Mouse (Mus musculus) forebrain, embryonic 11.5 days (tissue): ENCODE measurements at regions not wholly inside any gene's neighbourhood (a gene's known extent, or its start where the extent isn't known, plus 50 kb on each side); places are given as distances from the start of the nearest gene placed in this dataset.

Experiments used
- ATAC-seq: fragments of 200-750 bp; cut with Nextera tagmentation; replicated peaks from 2 replicates; pipeline ENCODE4 v1.8.0; 2017; ENCODE audit warnings: moderate TSS enrichment; ENCODE audit not compliant: low FRiP score
- DNase-seq: peaks from one replicate; pipeline ENCODE4 v3.0.0-alpha.2; 2017; ENCODE audit warnings: low spot score
- H3K27ac ChIP-seq: fragments of 300-500 bp; sonication (generic); 2 replicates; pipeline ENCODE4 v1.5.1; 2014; ENCODE audit warnings: low read depth, low read length
- H3K27me3 ChIP-seq: fragments of 300-500 bp; sonication (generic); 2 replicates; pipeline ENCODE4 v1.6.1; 2014; ENCODE audit warnings: mild to moderate bottlenecking, low read length, mixed read lengths; ENCODE audit not compliant: control insufficient read depth, insufficient read depth
- H3K36me3 ChIP-seq: fragments of 300-500 bp; sonication (generic); 2 replicates; pipeline ENCODE4 v1.6.1; 2014; ENCODE audit warnings: mild to moderate bottlenecking, low read length, moderate library complexity, mixed read lengths; ENCODE audit not compliant: control insufficient read depth, insufficient read depth
- H3K4me1 ChIP-seq: fragments of 300-500 bp; sonication (generic); replicated peaks from 2 replicates; pipeline ENCODE4 v1.6.1; 2014; ENCODE audit warnings: low read length, mixed read lengths; ENCODE audit not compliant: control insufficient read depth, insufficient read depth
- H3K4me2 ChIP-seq: fragments of 300-500 bp; sonication (generic); 2 replicates; pipeline ENCODE4 v1.6.1; 2014; ENCODE audit warnings: low read depth, mild to moderate bottlenecking, low read length, moderate library complexity, mixed read lengths; ENCODE audit not compliant: severe bottlenecking
- H3K4me3 ChIP-seq: fragments of 300-500 bp; sonication (generic); 2 replicates; pipeline ENCODE4 v1.5.1; 2014; ENCODE audit warnings: low read depth, low read length
- H3K9ac ChIP-seq: fragments of 300-500 bp; sonication (generic); 2 replicates; pipeline ENCODE4 v1.6.1; 2014; ENCODE audit warnings: low read length
- H3K9me3 ChIP-seq: fragments of 300-500 bp; sonication (generic); 2 replicates; pipeline ENCODE4 v1.6.1; 2016; ENCODE audit warnings: low read length, mixed read lengths; ENCODE audit not compliant: control insufficient read depth
- WGBS: fragments of 180-500 bp; shearing (Covaris S2); extraction: QIAGEN DNeasy Blood & Tissue Kit; methylation state at CpG from one replicate; pipeline ENCODE4 v1.1.7; 2014; 5-methylcytosine and 5-hydroxymethylcytosine counted together

DNA sequence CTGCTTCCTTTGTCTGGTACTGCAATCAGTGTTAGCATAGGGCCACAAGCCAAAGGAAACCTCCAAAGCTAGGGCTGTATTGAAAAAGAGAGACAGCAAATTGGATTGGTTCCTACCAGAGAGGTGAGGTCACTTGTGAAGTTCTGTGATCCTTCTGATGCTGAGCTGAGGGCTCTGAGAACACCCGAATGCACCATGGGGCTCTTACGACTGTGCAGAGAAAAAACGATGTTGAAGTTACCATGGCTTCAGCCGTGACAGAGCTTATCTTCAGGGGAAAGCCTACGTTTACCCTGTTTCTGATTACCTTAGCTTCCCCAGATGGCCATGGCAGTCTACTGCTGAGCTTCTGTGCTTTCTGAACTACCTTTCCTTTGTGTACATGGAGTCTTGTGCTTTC lies 53.9 kb upstream of the Fmo9 start:
- Histone ChIP-seq H3K9ac (no peak overlapping the region), H3K4me3 (no peak overlapping the region), H3K36me3 (no peaks in the 10 kb centered on the region), H3K27me3 (no peaks in the 10 kb centered on the region), H3K4me2 (no peak overlapping the region), H3K9me3 (no peaks in the 10 kb centered on the region), H3K27ac (no peak overlapping the region), H3K4me1 (no peaks in the 10 kb centered on the region)
- 67% methylated on average over 5 of the region's 5 CpGs for WGBS
- no peak for DNase-seq
- ATAC-seq: no peak

DNA sequence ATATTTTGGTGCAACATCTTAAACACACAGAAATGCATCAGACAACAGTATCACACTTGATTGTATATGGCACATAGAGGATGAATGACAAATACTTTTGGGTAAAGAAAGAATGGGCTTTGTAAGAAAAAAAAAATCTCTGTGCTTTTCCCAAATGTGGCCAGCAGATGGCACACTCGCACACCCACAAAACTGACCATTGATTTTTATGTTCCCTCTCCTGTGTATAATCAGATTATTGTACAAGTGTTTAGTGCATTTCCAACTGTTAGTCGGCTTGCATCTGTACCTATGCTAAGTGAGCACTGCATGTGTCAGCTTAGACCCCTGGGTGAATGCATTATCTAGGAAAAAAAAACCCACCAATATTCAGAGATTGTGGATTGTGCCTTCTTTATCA lies 56.4 kb upstream of the Fmo9 start:
- DNase-seq: peak; percentile 57
- H3K4me2 ChIP-seq: no peak overlapping the region
- H3K36me3 ChIP-seq: no peaks in the 10 kb centered on the region
- no peaks in the 10 kb centered on the region for H3K9me3 ChIP-seq
- 4% methylated on average over 2 of the region's 2 CpGs for WGBS
- no peak overlapping the region for H3K4me3 ChIP-seq
- peak; percentile 63; the same call in 1 of the 2 replicates for ATAC-seq
- H3K9ac ChIP-seq: no peak overlapping the region
- no peak overlapping the region for H3K27ac ChIP-seq
- H3K27me3 ChIP-seq: no peaks in the 10 kb centered on the region
- H3K4me1 ChIP-seq: no peaks in the 10 kb centered on the region

GRCm38 (mm10) chr1:166750236-166750635 lies 68.6 kb upstream of the Fmo9 start:
- Histone ChIP-seq H3K27me3 (no peaks in the 10 kb centered on the region), H3K9ac (no peak overlapping the region), H3K27ac (no peak overlapping the region), H3K36me3 (no peaks in the 10 kb centered on the region), H3K4me3 (no peak overlapping the region), H3K9me3 (no peaks in the 10 kb centered on the region), H3K4me2 (no peak overlapping the region), H3K4me1 (no peaks in the 10 kb centered on the region)
- DNase-seq (no peak), ATAC-seq (no peak)
- WGBS: 85% methylated on average over 4 of the region's 4 CpGs

- no peaks in the 10 kb centered on the region for H3K27me3 ChIP-seq
- H3K9me3 ChIP-seq: no peaks in the 10 kb centered on the region
- no peak overlapping the region for H3K4me3 ChIP-seq
- H3K4me1 ChIP-seq: no peaks in the 10 kb centered on the region
- 82% methylated on average over 4 of the region's 4 CpGs for WGBS
- H3K27ac ChIP-seq: no peak overlapping the region
- no peaks in the 10 kb centered on the region for H3K36me3 ChIP-seq
- no peak overlapping the region for H3K9ac ChIP-seq
- H3K4me2 ChIP-seq: no peak overlapping the region
- no peak for DNase-seq
- no peak for ATAC-seq
Observed at GRCm38 (mm10) chr1:166750777-166751176, 69.1 kb upstream of the Fmo9 start.

DNA sequence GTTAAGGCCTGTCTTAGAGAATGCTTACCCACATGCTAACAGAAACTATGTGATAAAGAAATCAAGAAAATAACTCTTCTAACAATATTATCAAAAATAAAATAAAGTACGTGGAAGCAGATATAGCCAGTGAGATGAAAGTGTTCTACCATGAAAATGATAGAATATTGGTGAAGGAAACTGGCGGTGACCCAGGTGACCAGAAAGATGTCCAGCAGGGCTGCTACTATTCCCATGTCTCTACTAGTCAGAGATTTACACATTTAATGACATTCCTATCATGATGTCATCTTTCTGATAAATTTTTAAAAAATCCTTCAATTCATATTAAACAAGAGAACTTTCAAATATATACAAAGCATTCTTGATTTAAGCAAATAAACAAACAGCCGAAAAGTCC lies 69.8 kb upstream of the Fmo9 start:
- H3K36me3 ChIP-seq: no peaks in the 10 kb centered on the region
- no peak overlapping the region for H3K9ac ChIP-seq
- H3K27me3 ChIP-seq: no peaks in the 10 kb centered on the region
- ATAC-seq (no peak), DNase-seq (no peak)
- H3K27ac ChIP-seq: no peak overlapping the region
- H3K4me2 ChIP-seq: no peak overlapping the region
- WGBS: 90% methylated on average over 3 of the region's 3 CpGs
- no peaks in the 10 kb centered on the region for H3K9me3 ChIP-seq
- no peaks in the 10 kb centered on the region for H3K4me1 ChIP-seq
- H3K4me3 ChIP-seq: no peak overlapping the region

GRCm38 (mm10) chr1:166752990-166753709 lies 71.5 kb upstream of the Fmo9 start:
- Histone ChIP-seq H3K27me3 (no peaks in the 10 kb centered on the region), H3K4me1 (no peaks in the 10 kb centered on the region), H3K4me2 (no peak overlapping the region), H3K9ac (no peak overlapping the region), H3K27ac (no peak overlapping the region), H3K4me3 (no peak overlapping the region), H3K9me3 (no peaks in the 10 kb centered on the region), H3K36me3 (no peaks in the 10 kb centered on the region)
- no peak for ATAC-seq
- no peak for DNase-seq
- 87% methylated on average over 6 of the region's 6 CpGs for WGBS

DNA sequence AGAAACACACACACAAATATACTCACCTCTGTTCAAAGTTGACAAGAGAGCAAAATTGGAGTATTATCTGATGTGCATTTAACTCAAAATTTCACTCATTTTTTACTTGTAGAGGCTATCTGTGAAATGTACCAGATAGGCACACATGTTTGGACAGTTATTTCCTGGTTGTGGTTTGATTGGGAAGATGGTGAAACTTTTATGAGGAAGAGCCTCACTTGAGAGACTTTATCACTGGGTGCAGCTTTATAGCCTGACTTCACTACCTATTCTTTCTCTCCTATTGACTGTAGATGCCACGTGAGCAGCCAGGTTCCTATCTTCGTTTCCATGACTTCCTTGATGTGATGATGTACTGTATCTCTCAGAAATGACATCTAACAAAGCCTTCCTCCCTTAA lies 77.3 kb upstream of the Fmo9 start:
- ATAC-seq (no peak), DNase-seq (no peak)
- Histone ChIP-seq H3K27ac (no peak overlapping the region), H3K9ac (no peak overlapping the region), H3K27me3 (no peaks in the 10 kb centered on the region), H3K36me3 (no peaks in the 10 kb centered on the region), H3K9me3 (no peaks in the 10 kb centered on the region), H3K4me1 (no peaks in the 10 kb centered on the region), H3K4me2 (no peak overlapping the region), H3K4me3 (no peak overlapping the region)
- WGBS: 87% methylated on average over 2 of the region's 2 CpGs

GRCm38 (mm10) chr1:166773114-166773513 lies 91.5 kb upstream of the Fmo9 start:
- no peak overlapping the region for H3K4me2 ChIP-seq
- H3K4me1 ChIP-seq: no peaks in the 10 kb centered on the region
- no peaks in the 10 kb centered on the region for H3K36me3 ChIP-seq
- H3K9ac ChIP-seq: no peak overlapping the region
- H3K27me3 ChIP-seq: no peaks in the 10 kb centered on the region
- DNase-seq (no peak), ATAC-seq (no peak)
- WGBS: 91% methylated on average over 1 of the region's 1 CpGs
- no peak overlapping the region for H3K27ac ChIP-seq
- H3K4me3 ChIP-seq: no peak overlapping the region
- no peaks in the 10 kb centered on the region for H3K9me3 ChIP-seq

- no peaks in the 10 kb centered on the region for H3K9me3 ChIP-seq
- no peaks in the 10 kb centered on the region for H3K27me3 ChIP-seq
- ATAC-seq (no peak), DNase-seq (no peak)
- no peak overlapping the region for H3K27ac ChIP-seq
- 58% methylated on average over 1 of the region's 1 CpGs for WGBS
- no peak overlapping the region for H3K4me2 ChIP-seq
- H3K4me1 ChIP-seq: no peaks in the 10 kb centered on the region
- H3K9ac ChIP-seq: no peak overlapping the region
- no peaks in the 10 kb centered on the region for H3K36me3 ChIP-seq
- H3K4me3 ChIP-seq: no peak overlapping the region
Observed at GRCm38 (mm10) chr1:166782106-166782505, 100.5 kb upstream of the Fmo9 start.
